Mouse (Mus musculus): ENCODE data around the gene Lif. TPM values are rescaled to one million over a fixed set of nuclear protein-coding genes. Genes with fewer than 3 reads are reported as not detected.

The Lif gene
- not detected for polyA plus RNA-seq (2014; fragmentation: Illumina TruSeq; extraction: RNeasy Lipid Tissue Mini Kit (QIAGEN cat#74804); ENCODE audit: low read depth, low replicate concordance)

GRCm38 (mm10) chr11:4256846-4257607 lies at the start of gene Lif:
Lif (plus strand) TSS chr11:4257557.

GRCm38 (mm10) chr11:4217914-4218629 lies 39.3 kb upstream of the Lif start, which contains the start of gene Castor1:
Castor1 (plus strand) TSS chr11:4218225.

GRCm38 (mm10) chr11:4235665-4236545 lies 21.5 kb upstream of the Lif start, which contains the start of gene Osm:
Osm (plus strand) TSS chr11:4236420.

Other genes starting within 250 kb of the Lif start
- gene Sec14l4, start 226.1 kb upstream of the Lif start, polyA plus RNA-seq (2014; fragmentation: Illumina TruSeq; extraction: RNeasy Lipid Tissue Mini Kit (QIAGEN cat#74804); ENCODE audit: low read depth, low replicate concordance) = 0.47 TPM
- not detected for gene Sec14l3, start 192.7 kb upstream of the Lif start, polyA plus RNA-seq (2014; fragmentation: Illumina TruSeq; extraction: RNeasy Lipid Tissue Mini Kit (QIAGEN cat#74804); ENCODE audit: low read depth, low replicate concordance)
- 6.5 TPM for gene Mtfp1, start 162.1 kb upstream of the Lif start, polyA plus RNA-seq (2014; fragmentation: Illumina TruSeq; extraction: RNeasy Lipid Tissue Mini Kit (QIAGEN cat#74804); ENCODE audit: low read depth, low replicate concordance)
- gene Sec14l2, start 134.1 kb upstream of the Lif start, polyA plus RNA-seq (2014; fragmentation: Illumina TruSeq; extraction: RNeasy Lipid Tissue Mini Kit (QIAGEN cat#74804); ENCODE audit: low read depth, low replicate concordance) = 0.82 TPM
- gene Rnf215, start 122.4 kb upstream of the Lif start, polyA plus RNA-seq (2014; fragmentation: Illumina TruSeq; extraction: RNeasy Lipid Tissue Mini Kit (QIAGEN cat#74804); ENCODE audit: low read depth, low replicate concordance) = 4.8 TPM
- gene Ccdc157, start 97.3 kb upstream of the Lif start, polyA plus RNA-seq (2014; fragmentation: Illumina TruSeq; extraction: RNeasy Lipid Tissue Mini Kit (QIAGEN cat#74804); ENCODE audit: low read depth, low replicate concordance) = 4.5 TPM
- gene Sf3a1, start 97.2 kb upstream of the Lif start, polyA plus RNA-seq (2014; fragmentation: Illumina TruSeq; extraction: RNeasy Lipid Tissue Mini Kit (QIAGEN cat#74804); ENCODE audit: low read depth, low replicate concordance) = 17.6 TPM
- not detected for gene Tbc1d10a, start 70.8 kb upstream of the Lif start, polyA plus RNA-seq (2014; fragmentation: Illumina TruSeq; extraction: RNeasy Lipid Tissue Mini Kit (QIAGEN cat#74804); ENCODE audit: low read depth, low replicate concordance)
- gene Castor1, start 39.3 kb upstream of the Lif start, polyA plus RNA-seq (2014; fragmentation: Illumina TruSeq; extraction: RNeasy Lipid Tissue Mini Kit (QIAGEN cat#74804); ENCODE audit: low read depth, low replicate concordance) = not detected
- gene Osm, start 21.1 kb upstream of the Lif start, polyA plus RNA-seq (2014; fragmentation: Illumina TruSeq; extraction: RNeasy Lipid Tissue Mini Kit (QIAGEN cat#74804); ENCODE audit: low read depth, low replicate concordance) = not detected
- gene Hormad2, start 183.5 kb downstream of the Lif start, polyA plus RNA-seq (2014; fragmentation: Illumina TruSeq; extraction: RNeasy Lipid Tissue Mini Kit (QIAGEN cat#74804); ENCODE audit: low read depth, low replicate concordance) = not detected